Comparison of ENCODE assay signal across 8 mouse cellular contexts in genomic region chr4:78211529-78212494, GRCm38 (mm10). TPM values are rescaled to one million over a fixed set of nuclear protein-coding genes. Genes with fewer than 3 reads are reported as not detected.
A peak's percentile ranks its signal among the peaks of the same experiment; 100 is the strongest.
DNase-seq lines count a peak whose midpoint lies in the region; ATAC-seq and TF ChIP-seq lines count a peak whose summit lies in the region.

TSS of gene Ptprd (minus strand) at chr4:78211961.

- H3K9me3 ChIP-seq in ES-Bruce4 (replicated peaks; ENCODE audit: control insufficient read depth, insufficient read depth, low read length, poor library complexity, severe bottlenecking) = no peaks in the 10 kb centered on the region
- H3K9me3 ChIP-seq in heart, postnatal 0 days (replicated peaks; ENCODE audit: control insufficient read depth, low read length) = no peaks in the 10 kb centered on the region
- H3K9me3 ChIP-seq in midbrain, embryonic 12.5 days = no peaks in the 10 kb centered on the region

- no peak for TF ChIP-seq CTCF in ES-Bruce4 (IDR thresholded peaks at IDR 0.05; ENCODE audit: low read depth, low read length)
- no peak for TF ChIP-seq CTCF in heart, postnatal 0 days (IDR thresholded peaks at IDR 0.05; ENCODE audit: low read depth)

- 1% methylated on average over 64 of the region's 86 CpGs for WGBS in heart, postnatal 0 days
- under 1% methylated on average over 55 of the region's 86 CpGs for WGBS in midbrain, embryonic 12.5 days

- TF ChIP-seq EP300 in ES-Bruce4 (IDR thresholded peaks at IDR 0.05; ENCODE audit: insufficient read depth, low read depth, low read length) = no peak
- TF ChIP-seq EP300 in heart, postnatal 0 days (IDR thresholded peaks at IDR 0.05; ENCODE audit: low read depth) = no peak

- no peak for TF ChIP-seq POLR2A in ES-Bruce4 (IDR thresholded peaks at IDR 0.05; ENCODE audit: insufficient read depth, low read length)

- H3K27ac ChIP-seq in ES-Bruce4 (ENCODE audit: insufficient read depth, low read length) = no peak within 1 kb of the TSS
- no peak within 1 kb of the TSS for H3K27ac ChIP-seq in heart, postnatal 0 days (ENCODE audit: low read depth)
- H3K27ac ChIP-seq in midbrain, embryonic 12.5 days (replicated peaks) = peak within 1 kb of the TSS; percentile 25; the same call in 1 of the 2 replicates

- H3K9ac ChIP-seq in ES-Bruce4 (ENCODE audit: low read depth, poor library complexity, severe bottlenecking) = peak within 1 kb of the TSS; percentile 26; the same call in 1 of the 2 replicates
- H3K9ac ChIP-seq in heart, postnatal 0 days (replicated peaks; ENCODE audit: low read depth, low read length) = no peak within 1 kb of the TSS; the same call in 1 of the 2 replicates
- H3K9ac ChIP-seq in midbrain, embryonic 12.5 days (replicated peaks) = peak within 1 kb of the TSS; percentile 69

- peak within 1 kb of the TSS; percentile 64 for H3K4me3 ChIP-seq in ES-Bruce4 (ENCODE audit: low read depth, low read length)
- H3K4me3 ChIP-seq in heart, postnatal 0 days (ENCODE audit: low read depth, low read length) = peak within 1 kb of the TSS; percentile 57
- peak within 1 kb of the TSS; percentile 64 for H3K4me3 ChIP-seq in midbrain, embryonic 12.5 days

- no peaks in the 10 kb centered on the region for H3K36me3 ChIP-seq in ES-Bruce4 (ENCODE audit: control insufficient read depth, insufficient read depth, low read length, poor library complexity, severe bottlenecking)
- no peaks in the 10 kb centered on the region for H3K36me3 ChIP-seq in heart, postnatal 0 days (replicated peaks; ENCODE audit: control insufficient read depth, insufficient read depth, low read length)
- no peaks in the 10 kb centered on the region for H3K36me3 ChIP-seq in midbrain, embryonic 12.5 days

- H3K4me2 ChIP-seq in heart, postnatal 0 days (ENCODE audit: low read depth, low read length) = peak within 1 kb of the TSS; percentile 93
- H3K4me2 ChIP-seq in midbrain, embryonic 12.5 days (replicated peaks) = peak within 1 kb of the TSS; percentile 89

- peaks cover 5% of the 10 kb centered on the region; the same call in 1 of the 2 replicates for H3K27me3 ChIP-seq in ES-Bruce4 (ENCODE audit: control insufficient read depth, insufficient read depth, low read length, poor library complexity, severe bottlenecking)
- peaks cover 28% of the 10 kb centered on the region for H3K27me3 ChIP-seq in heart, postnatal 0 days (ENCODE audit: control insufficient read depth, insufficient read depth, low read length)
- peaks cover 22% of the 10 kb centered on the region for H3K27me3 ChIP-seq in midbrain, embryonic 12.5 days

- H3K4me1 ChIP-seq in ES-Bruce4 (ENCODE audit: control insufficient read depth, insufficient read depth, low read length) = no peaks in the 10 kb centered on the region
- 0 out of 2 replicates have a peak, but pooled peaks cover 3% of the 10 kb centered on the region for H3K4me1 ChIP-seq in heart, postnatal 0 days (ENCODE audit: control insufficient read depth, insufficient read depth)
- H3K4me1 ChIP-seq in midbrain, embryonic 12.5 days = no peaks in the 10 kb centered on the region

- DNase-seq in ZHBTc4 (ENCODE audit: low read depth, low spot score) = peak; percentile 80
- DNase-seq in embryo, embryonic 11 days = peak; percentile 83
- no peak for DNase-seq in heart, postnatal 0 days (ENCODE audit: low spot score)
- peak; percentile 50 to 56 for DNase-seq in layer of hippocampus, postnatal 36 days
- peak; percentile 12 for DNase-seq in urinary bladder, postnatal 14 days (ENCODE audit: low spot score)
- no peak for DNase-seq in ovary, postnatal 14 days (ENCODE audit: low spot score)

- ATAC-seq in heart, postnatal 0 days (ENCODE audit: insufficient read depth, low read depth) = peak; percentile 30
- ATAC-seq in midbrain, embryonic 12.5 days (ENCODE audit: low FRiP score, low read depth) = peak; percentile 93

RNA-seq across cellular contexts. Expression of gene Ptprd, which starts in this region (rescaled TPM):
- 2.8 and 4.3 TPM in 2 replicates for polyA plus RNA-seq in ES-Bruce4 (2011; ENCODE audit: insufficient read depth, insufficient read length, low read depth, missing spikeins)
- 18.5 and 23.3 TPM in 2 replicates for total RNA-seq in heart, postnatal 0 days (2014; rRNA removed; ENCODE audit: low replicate concordance)
- polyA plus RNA-seq in heart, postnatal 0 days (2015; fragmentation: Nextera tagmentation; extraction: Ambion mirVana) = 5.6 and 6.1 TPM in 2 replicates
- total RNA-seq in layer of hippocampus, postnatal 36 days (2021) = 100 to 1,000 TPM; 164 to 180 TPM
- 33.2 and 37.5 TPM in 2 replicates for polyA plus RNA-seq in midbrain, embryonic 12.5 days (2016; fragmentation: Nextera tagmentation; extraction: Ambion mirVana)

Comparison
In these comparisons a context has a peak if more than half of its experiments do, and no peak if none do; other contexts are left out.
1. DNase-seq: peak in ZHBTc4 (single experiment), embryo, embryonic 11 days (single experiment), layer of hippocampus, postnatal 36 days (2 of 2) and urinary bladder, postnatal 14 days (single experiment); none in heart, postnatal 0 days (single experiment) and ovary, postnatal 14 days (single experiment).
2. Peak in every context shown above with its lines, with median percentiles within 50 percentile points of each other: H3K4me3 ChIP-seq.